Mouse (Mus musculus): Measurements from ENCODE around the gene Gm10643. TPM values are rescaled to one million over a fixed set of nuclear protein-coding genes. Genes with fewer than 3 reads are reported as not detected.

Gm10643 gene
- polyA plus RNA-seq, 1 experiment: 0.49 TPM

DNA sequence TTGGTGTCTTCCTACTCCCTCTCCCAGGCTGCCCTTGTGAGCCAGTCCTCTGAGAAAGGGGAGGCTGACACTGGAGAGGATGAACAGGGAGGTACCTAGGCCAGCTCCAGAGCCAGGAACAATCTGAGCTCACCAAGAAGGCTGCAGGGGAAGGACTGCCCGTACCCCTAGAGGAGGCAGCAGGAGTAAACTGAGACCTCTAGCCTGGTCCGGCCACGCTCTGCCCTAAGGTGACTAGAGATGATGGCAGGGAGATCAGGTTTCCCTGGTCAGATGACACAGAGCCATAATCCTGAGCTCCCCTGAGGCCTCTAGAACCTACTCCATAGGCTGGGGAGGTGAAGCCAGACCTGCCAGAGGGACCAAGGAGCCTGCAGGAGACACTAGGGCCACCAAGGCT lies 11.9 kb upstream of the Gm10643 start:
- peaks cover 3% of the 10 kb centered on the region for H3K36me3 ChIP-seq (ENCODE audit: control insufficient read depth, insufficient read depth)
- H3K79me3 ChIP-seq (ENCODE audit: low read depth): peaks cover 3% of the 10 kb centered on the region
- no peak overlapping the region for H3K4me3 ChIP-seq (ENCODE audit: insufficient read depth, poor library complexity, severe bottlenecking)
- H3K79me2 ChIP-seq (ENCODE audit: control insufficient read depth, insufficient read depth): peaks cover 16% of the 10 kb centered on the region
- no peak overlapping the region for H3ac ChIP-seq (ENCODE audit: control insufficient read depth, insufficient read length, low read depth)
- no peak for TF ChIP-seq CTCF (IDR thresholded peaks at IDR 0.05; ENCODE audit: control insufficient read depth, insufficient read depth, insufficient read length)
- TF ChIP-seq CEBPB (IDR thresholded peaks at IDR 0.05; ENCODE audit: low read depth): no peak
- no peak for TF ChIP-seq MYOD1 (IDR thresholded peaks at IDR 0.05; ENCODE audit: control insufficient read depth, insufficient read length, low read depth)
- TF ChIP-seq MAX (IDR thresholded peaks at IDR 0.05): no peak
- no peak for TF ChIP-seq USF1 (IDR thresholded peaks at IDR 0.05; ENCODE audit: low read depth)
- no peak for TF ChIP-seq MYOG (IDR thresholded peaks at IDR 0.05; ENCODE audit: control insufficient read depth, extremely low read depth, insufficient read length)
- TF ChIP-seq FOSL1 (IDR thresholded peaks at IDR 0.05; ENCODE audit: insufficient read depth, low read length, poor library complexity, severe bottlenecking): no peak
- no peaks in the 10 kb centered on the region for H3K27me3 ChIP-seq (ENCODE audit: control insufficient read depth, insufficient read depth, insufficient read length)

DNA sequence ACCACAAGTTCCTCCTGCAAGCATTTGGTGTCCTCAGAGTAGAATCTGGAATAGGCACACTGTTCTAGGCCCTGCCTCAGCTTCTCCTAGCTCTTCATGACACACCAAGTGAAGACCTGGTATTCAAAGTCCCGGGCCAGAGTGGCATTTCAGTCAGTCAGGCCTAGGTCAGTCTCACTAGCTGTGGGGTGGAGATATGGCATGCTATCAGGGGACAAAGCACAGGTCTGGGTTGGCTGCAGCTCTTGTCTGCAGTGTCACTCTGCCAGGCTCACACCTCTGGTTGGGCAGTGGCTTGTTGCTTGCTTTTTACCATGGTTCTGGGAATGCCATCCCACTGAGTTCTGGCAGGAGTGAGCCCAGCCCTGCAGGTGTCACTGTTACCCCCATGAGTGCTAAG lies 11.5 kb upstream of the Gm10643 start:
- no peak for TF ChIP-seq FOSL1 (IDR thresholded peaks at IDR 0.05; ENCODE audit: insufficient read depth, low read length, poor library complexity, severe bottlenecking)
- TF ChIP-seq MAX (IDR thresholded peaks at IDR 0.05): no peak
- no peak for TF ChIP-seq MYOG (IDR thresholded peaks at IDR 0.05; ENCODE audit: control insufficient read depth, extremely low read depth, insufficient read length)
- TF ChIP-seq CEBPB (IDR thresholded peaks at IDR 0.05; ENCODE audit: low read depth): no peak
- no peak for TF ChIP-seq USF1 (IDR thresholded peaks at IDR 0.05; ENCODE audit: low read depth)
- TF ChIP-seq MYOD1 (IDR thresholded peaks at IDR 0.05; ENCODE audit: control insufficient read depth, insufficient read length, low read depth): no peak
- no peak for TF ChIP-seq CTCF (IDR thresholded peaks at IDR 0.05; ENCODE audit: control insufficient read depth, insufficient read depth, insufficient read length)
- peaks cover 3% of the 10 kb centered on the region for H3K79me3 ChIP-seq (ENCODE audit: low read depth)
- H3ac ChIP-seq (ENCODE audit: control insufficient read depth, insufficient read length, low read depth): no peak overlapping the region
- no peak overlapping the region for H3K4me3 ChIP-seq (ENCODE audit: insufficient read depth, poor library complexity, severe bottlenecking)
- peaks cover 20% of the 10 kb centered on the region for H3K79me2 ChIP-seq (ENCODE audit: control insufficient read depth, insufficient read depth)
- H3K36me3 ChIP-seq (ENCODE audit: control insufficient read depth, insufficient read depth): peaks cover 3% of the 10 kb centered on the region
- no peaks in the 10 kb centered on the region for H3K27me3 ChIP-seq (ENCODE audit: control insufficient read depth, insufficient read depth, insufficient read length)

DNA sequence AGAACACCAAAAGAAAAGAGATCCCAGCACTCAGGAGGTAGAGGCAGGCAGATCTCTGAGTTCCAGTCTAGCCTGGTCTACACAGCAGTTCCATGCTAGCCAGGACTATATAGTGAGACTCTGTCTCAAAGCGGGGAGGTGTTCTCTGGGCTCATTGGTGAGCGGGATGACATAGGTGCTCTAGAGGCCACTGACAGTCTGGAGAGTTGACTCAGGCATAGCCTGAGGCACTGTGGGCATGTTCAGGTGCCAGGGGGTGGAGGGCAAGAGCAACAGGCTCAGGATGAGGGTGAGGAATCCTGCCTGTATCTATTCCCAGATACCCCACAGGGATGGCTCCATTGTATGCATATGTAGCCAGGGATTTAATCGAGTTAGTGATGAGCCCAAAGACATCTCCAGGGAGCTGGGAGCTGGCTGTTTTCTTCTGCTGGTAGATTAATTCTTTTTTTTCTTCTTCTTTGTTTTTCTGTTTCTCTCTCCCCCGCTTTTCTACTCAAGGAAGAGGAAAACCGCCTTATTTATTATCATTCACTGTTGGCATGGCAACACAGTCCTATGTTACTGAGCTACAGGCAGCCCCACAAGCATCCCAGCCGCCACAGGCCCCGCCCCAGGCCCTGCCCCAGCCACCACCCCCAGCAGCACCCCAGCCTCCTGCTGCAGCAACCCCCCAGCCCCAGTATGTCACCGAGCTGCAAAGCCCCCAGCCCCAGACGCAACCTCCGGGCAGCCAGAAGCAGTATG lies 8.5 kb upstream of the Gm10643 start:
- Histone ChIP-seq H3K4me3 (ENCODE audit: insufficient read depth, poor library complexity, severe bottlenecking) (no peak overlapping the region), H3K79me2 (ENCODE audit: control insufficient read depth, insufficient read depth) (peaks cover 50% of the 10 kb centered on the region), H3K79me3 (ENCODE audit: low read depth) (peaks cover 20% of the 10 kb centered on the region), H3ac (ENCODE audit: control insufficient read depth, insufficient read length, low read depth) (peak overlapping the region; percentile 6), H3K36me3 (ENCODE audit: control insufficient read depth, insufficient read depth) (no peaks in the 10 kb centered on the region), H3K27me3 (ENCODE audit: control insufficient read depth, insufficient read depth, insufficient read length) (no peaks in the 10 kb centered on the region)
- no peak for TF ChIP-seq MYOG (IDR thresholded peaks at IDR 0.05; ENCODE audit: control insufficient read depth, extremely low read depth, insufficient read length)
- no peak for TF ChIP-seq MAX (IDR thresholded peaks at IDR 0.05)
- no peak for TF ChIP-seq CTCF (IDR thresholded peaks at IDR 0.05; ENCODE audit: control insufficient read depth, insufficient read depth, insufficient read length)
- no peak for TF ChIP-seq USF1 (IDR thresholded peaks at IDR 0.05; ENCODE audit: low read depth)
- TF ChIP-seq MYOD1 (IDR thresholded peaks at IDR 0.05; ENCODE audit: control insufficient read depth, insufficient read length, low read depth): no peak
- TF ChIP-seq FOSL1 (IDR thresholded peaks at IDR 0.05; ENCODE audit: insufficient read depth, low read length, poor library complexity, severe bottlenecking): no peak
- no peak for TF ChIP-seq CEBPB (IDR thresholded peaks at IDR 0.05; ENCODE audit: low read depth)

DNA sequence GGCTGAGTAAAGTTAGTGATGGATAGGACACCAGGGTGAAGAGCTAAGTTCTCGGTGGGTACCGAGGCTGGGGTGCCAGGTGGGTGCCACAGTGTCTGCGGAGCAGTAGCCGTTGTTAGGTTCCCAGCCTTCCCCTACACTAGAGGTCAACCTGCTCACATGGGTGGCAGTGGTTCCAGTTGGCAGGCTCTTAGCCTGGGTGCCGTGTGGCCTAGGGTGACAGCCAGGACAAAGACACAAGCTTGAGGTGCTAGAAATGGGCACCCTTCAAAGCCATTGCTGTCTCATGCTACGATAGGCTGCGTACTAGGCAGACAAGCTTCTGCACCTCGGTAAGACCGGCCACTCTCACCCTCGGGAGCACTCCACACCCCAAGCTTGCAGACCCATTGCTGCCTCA lies 7.4 kb upstream of the Gm10643 start:
- Histone ChIP-seq H3K79me2 (ENCODE audit: control insufficient read depth, insufficient read depth) (peaks cover 61% of the 10 kb centered on the region), H3K27me3 (ENCODE audit: control insufficient read depth, insufficient read depth, insufficient read length) (no peaks in the 10 kb centered on the region), H3K36me3 (ENCODE audit: control insufficient read depth, insufficient read depth) (no peaks in the 10 kb centered on the region), H3ac (ENCODE audit: control insufficient read depth, insufficient read length, low read depth) (no peak overlapping the region), H3K4me3 (ENCODE audit: insufficient read depth, poor library complexity, severe bottlenecking) (no peak overlapping the region), H3K79me3 (ENCODE audit: low read depth) (peaks cover 29% of the 10 kb centered on the region)
- TF ChIP-seq MYOD1 (IDR thresholded peaks at IDR 0.05; ENCODE audit: control insufficient read depth, insufficient read length, low read depth) (no peak), MAX (IDR thresholded peaks at IDR 0.05) (no peak), CEBPB (IDR thresholded peaks at IDR 0.05; ENCODE audit: low read depth) (no peak), CTCF (IDR thresholded peaks at IDR 0.05; ENCODE audit: control insufficient read depth, insufficient read depth, insufficient read length) (no peak), FOSL1 (IDR thresholded peaks at IDR 0.05; ENCODE audit: insufficient read depth, low read length, poor library complexity, severe bottlenecking) (no peak), USF1 (IDR thresholded peaks at IDR 0.05; ENCODE audit: low read depth) (no peak), MYOG (IDR thresholded peaks at IDR 0.05; ENCODE audit: control insufficient read depth, extremely low read depth, insufficient read length) (no peak)

DNA sequence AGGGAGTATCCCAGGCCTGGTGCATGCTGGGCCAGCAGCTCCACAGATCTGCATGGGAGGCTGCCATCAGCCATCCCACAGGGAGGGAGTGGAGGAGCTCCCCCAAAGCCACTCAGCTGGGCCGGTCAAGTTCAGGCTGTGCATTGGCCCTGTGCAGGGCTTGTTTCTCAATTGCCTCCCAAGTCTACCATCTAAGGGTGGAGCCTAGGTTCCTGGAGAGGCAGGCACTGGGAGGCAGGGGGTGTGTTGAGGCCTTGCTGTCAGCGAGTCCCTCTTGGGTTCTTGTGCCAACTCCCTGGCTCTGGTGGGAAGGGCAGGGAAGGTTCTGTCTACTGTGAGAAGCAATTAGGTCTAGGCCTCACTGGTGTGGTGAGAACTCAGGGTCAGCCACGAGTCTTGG lies 7.0 kb upstream of the Gm10643 start:
- H3K36me3 ChIP-seq (ENCODE audit: control insufficient read depth, insufficient read depth): no peaks in the 10 kb centered on the region
- no peak overlapping the region for H3K4me3 ChIP-seq (ENCODE audit: insufficient read depth, poor library complexity, severe bottlenecking)
- H3K27me3 ChIP-seq (ENCODE audit: control insufficient read depth, insufficient read depth, insufficient read length): no peaks in the 10 kb centered on the region
- peaks cover 62% of the 10 kb centered on the region for H3K79me2 ChIP-seq (ENCODE audit: control insufficient read depth, insufficient read depth)
- no peak for TF ChIP-seq MYOG (IDR thresholded peaks at IDR 0.05; ENCODE audit: control insufficient read depth, extremely low read depth, insufficient read length)
- TF ChIP-seq MYOD1 (IDR thresholded peaks at IDR 0.05; ENCODE audit: control insufficient read depth, insufficient read length, low read depth): no peak
- TF ChIP-seq CEBPB (IDR thresholded peaks at IDR 0.05; ENCODE audit: low read depth): no peak
- no peak for TF ChIP-seq MAX (IDR thresholded peaks at IDR 0.05)
- no peak for TF ChIP-seq CTCF (IDR thresholded peaks at IDR 0.05; ENCODE audit: control insufficient read depth, insufficient read depth, insufficient read length)
- no peak overlapping the region for H3ac ChIP-seq (ENCODE audit: control insufficient read depth, insufficient read length, low read depth)
- H3K79me3 ChIP-seq (ENCODE audit: low read depth): peaks cover 29% of the 10 kb centered on the region

Measured in C2C12 (cell line).